15 mouse cellular contexts compared by ENCODE assay signal in genomic region chr3:39838377-39839145, GRCm38 (mm10).
DNase-seq lines count a peak whose midpoint lies in the region; ATAC-seq lines count a peak whose summit lies in the region.
"Had no signal": no experiment of that assay in that cellular context is flagged by ENCODE, and none has a peak within 500 bp of the region (broad histone marks: within the 10 kb centered on the region; RNA-seq: fewer than 3 reads in every experiment).

No protein-coding gene starts in this region.

- H3K9ac ChIP-seq in neural tube, embryonic 12.5 days: no peak overlapping the region
- H3K9ac ChIP-seq in forebrain, embryonic 16.5 days (replicated peaks; ENCODE audit: low read depth, low read length): no peak overlapping the region
- no peak overlapping the region for H3K9ac ChIP-seq in midbrain, embryonic 16.5 days (ENCODE audit: low read depth, low read length)
- H3K9ac ChIP-seq: embryonic facial prominence, embryonic 12.5 days; heart, embryonic 15.5 days; kidney, embryonic 15.5 days; liver, embryonic 14.5 days had no signal

- no peaks in the 10 kb centered on the region for H3K9me3 ChIP-seq in neural tube, embryonic 12.5 days
- H3K9me3 ChIP-seq in forebrain, embryonic 10.5 days: no peaks in the 10 kb centered on the region
- no peaks in the 10 kb centered on the region for H3K9me3 ChIP-seq in forebrain, embryonic 16.5 days (ENCODE audit: control insufficient read depth, low read length)
- H3K9me3 ChIP-seq in midbrain, embryonic 16.5 days (replicated peaks; ENCODE audit: control insufficient read depth, low read length, poor library complexity, severe bottlenecking): no peaks in the 10 kb centered on the region
- H3K9me3 ChIP-seq: embryonic facial prominence, embryonic 12.5 days; heart, embryonic 15.5 days; kidney, embryonic 15.5 days had no signal

- 0 out of 2 replicates have a peak, but pooled peaks cover 4% of the 10 kb centered on the region for H3K4me1 ChIP-seq in neural tube, embryonic 12.5 days
- H3K4me1 ChIP-seq in forebrain, embryonic 10.5 days: no peaks in the 10 kb centered on the region; the same call in 1 of the 2 replicates
- H3K4me1 ChIP-seq in forebrain, embryonic 16.5 days (replicated peaks; ENCODE audit: control insufficient read depth, insufficient read depth, low read length): peaks cover 9% of the 10 kb centered on the region
- no peaks in the 10 kb centered on the region; the same call in 1 of the 2 replicates for H3K4me1 ChIP-seq in midbrain, embryonic 16.5 days (ENCODE audit: control insufficient read depth, insufficient read depth, low read length)
- H3K4me1 ChIP-seq: kidney, embryonic 15.5 days had no signal

- no peak overlapping the region for H3K27ac ChIP-seq in neural tube, embryonic 12.5 days
- 0 out of 2 replicates have a peak overlapping the region, but pooled peaks have one; percentile 51 for H3K27ac ChIP-seq in forebrain, embryonic 10.5 days
- H3K27ac ChIP-seq in forebrain, embryonic 16.5 days (ENCODE audit: low read length): peak overlapping the region; percentile 60; the same call in 1 of the 2 replicates
- no peak overlapping the region for H3K27ac ChIP-seq in midbrain, embryonic 16.5 days (ENCODE audit: low read length)
- H3K27ac ChIP-seq: embryonic facial prominence, embryonic 12.5 days; heart, embryonic 15.5 days; kidney, embryonic 15.5 days; liver, embryonic 14.5 days had no signal

- H3K36me3 ChIP-seq in neural tube, embryonic 12.5 days: no peaks in the 10 kb centered on the region
- no peaks in the 10 kb centered on the region for H3K36me3 ChIP-seq in forebrain, embryonic 10.5 days (replicated peaks)
- H3K36me3 ChIP-seq in forebrain, embryonic 16.5 days (ENCODE audit: control insufficient read depth, insufficient read depth): no peaks in the 10 kb centered on the region
- H3K36me3 ChIP-seq in midbrain, embryonic 16.5 days (ENCODE audit: control insufficient read depth, insufficient read depth, low read length): no peaks in the 10 kb centered on the region
- H3K36me3 ChIP-seq: embryonic facial prominence, embryonic 12.5 days; heart, embryonic 15.5 days; kidney, embryonic 15.5 days had no signal

- no peak for DNase-seq in neural tube, embryonic 10.5 days (ENCODE audit: extremely low spot score, low spot score)
- no peak for DNase-seq in forebrain, embryonic 10.5 days (ENCODE audit: extremely low spot score, low spot score)
- DNase-seq in thymus, postnatal 36 days: no peak
- no peak for DNase-seq in layer of hippocampus, postnatal 14 days (ENCODE audit: low spot score in 2 of 2)
- DNase-seq in cerebellum, adult 11-12 months: no peak
- DNase-seq: cerebellum, adult 8-10 months; lung, postnatal 36 days had no signal

- H3K4me3 ChIP-seq in neural tube, embryonic 12.5 days: no peak overlapping the region
- no peak overlapping the region for H3K4me3 ChIP-seq in forebrain, embryonic 10.5 days
- no peak overlapping the region for H3K4me3 ChIP-seq in forebrain, embryonic 16.5 days (replicated peaks; ENCODE audit: low read length)
- no peak overlapping the region for H3K4me3 ChIP-seq in midbrain, embryonic 16.5 days (ENCODE audit: low read depth, low read length)
- H3K4me3 ChIP-seq: embryonic facial prominence, embryonic 12.5 days; heart, embryonic 15.5 days; kidney, embryonic 15.5 days had no signal

- H3K27me3 ChIP-seq in neural tube, embryonic 12.5 days (replicated peaks): no peaks in the 10 kb centered on the region
- H3K27me3 ChIP-seq in forebrain, embryonic 10.5 days (ENCODE audit: poor library complexity, severe bottlenecking): no peaks in the 10 kb centered on the region
- no peaks in the 10 kb centered on the region for H3K27me3 ChIP-seq in forebrain, embryonic 16.5 days (replicated peaks; ENCODE audit: control insufficient read depth, insufficient read depth, low read length)
- no peaks in the 10 kb centered on the region for H3K27me3 ChIP-seq in midbrain, embryonic 16.5 days (ENCODE audit: control insufficient read depth, insufficient read depth, low read depth, low read length)
- H3K27me3 ChIP-seq: embryonic facial prominence, embryonic 12.5 days; heart, embryonic 15.5 days; kidney, embryonic 15.5 days had no signal

- peak; percentile 75; the same call in 1 of the 2 replicates for ATAC-seq in neural tube, embryonic 12.5 days (ENCODE audit: low FRiP score, low read depth)
- peak; percentile 93 for ATAC-seq in forebrain, embryonic 16.5 days
- ATAC-seq in midbrain, embryonic 16.5 days: peak; percentile 78; the same call in 1 of the 2 replicates
- ATAC-seq: activated CD4-positive, CD25-positive, alpha-beta regulatory T cell, adult 4 months had no signal

- WGBS in neural tube, embryonic 12.5 days: 60% methylated on average over 6 of the region's 6 CpGs
- 89% methylated on average over 6 of the region's 6 CpGs for WGBS in forebrain, embryonic 10.5 days
- WGBS in forebrain, embryonic 16.5 days: 24% methylated on average over 6 of the region's 6 CpGs
- WGBS in midbrain, embryonic 16.5 days: 41% methylated on average over 6 of the region's 6 CpGs

- H3K4me2 ChIP-seq in neural tube, embryonic 12.5 days (replicated peaks): no peak overlapping the region
- H3K4me2 ChIP-seq in forebrain, embryonic 16.5 days (ENCODE audit: low read length): no peak overlapping the region
- no peak overlapping the region for H3K4me2 ChIP-seq in midbrain, embryonic 16.5 days (ENCODE audit: low read length)
- H3K4me2 ChIP-seq: embryonic facial prominence, embryonic 12.5 days; heart, embryonic 15.5 days; kidney, embryonic 15.5 days had no signal

Comparison
In these comparisons a context has a peak if more than half of its experiments do, and no peak if none do; other contexts are left out.
1. H3K27ac ChIP-seq: peak in forebrain, embryonic 10.5 days (single experiment) and forebrain, embryonic 16.5 days (single experiment); none in neural tube, embryonic 12.5 days (single experiment) and midbrain, embryonic 16.5 days (single experiment).
2. Peak in every context shown above with its lines, with median percentiles within 50 percentile points of each other: ATAC-seq.